Mouse (Mus musculus) CH12.LX (cell line): ENCODE data around the gene Msi2. TPM values are rescaled to one million over a fixed set of nuclear protein-coding genes. Genes with fewer than 3 reads are reported as not detected.
A peak's percentile ranks its signal among the peaks of the same experiment; 100 is the strongest.

Source experiments
- DNase-seq: peaks from one replicate; pipeline ENCODE4 v3.0.0-alpha.2; 2013; ENCODE audit errors: extremely low read depth
- H3K27ac ChIP-seq: 2 replicates; pipeline ENCODE4 v1.5.1; 2012; ENCODE audit warnings: low read depth, mild to moderate bottlenecking, control low read depth, moderate library complexity; ENCODE audit not compliant: insufficient read depth
- H3K27me3 ChIP-seq: replicated peaks from 2 replicates; pipeline ENCODE3; 2012; ENCODE audit warnings: inconsistent platforms
- H3K36me3 ChIP-seq, 2 experiments: replicated peaks in 1 of 2; 2 replicates each; pipeline versions ENCODE3 to v1.6.1; 2012; ENCODE audit warnings: inconsistent platforms in 1 of 2, low read length in 1 of 2, mild to moderate bottlenecking in 1 of 2, mixed read lengths in 1 of 2, moderate library complexity in 1 of 2; ENCODE audit not compliant: control insufficient read depth in 1 of 2, insufficient read depth in 1 of 2
- H3K4me1 ChIP-seq, 2 experiments: 2 replicates each; pipeline ENCODE4 v1.6.1; 2012; ENCODE audit warnings: inconsistent platforms in 1 of 2, moderate library complexity in 1 of 2; ENCODE audit not compliant: insufficient read depth in 2 of 2, control insufficient read depth in 1 of 2
- H3K4me2 ChIP-seq: 2 replicates; pipeline ENCODE4 v1.6.1; 2012; ENCODE audit warnings: low read depth, mild to moderate bottlenecking, control low read depth; ENCODE audit not compliant: poor library complexity, insufficient read depth, severe bottlenecking
- H3K4me3 ChIP-seq, 3 experiments: fragments of 150-350 bp in 1 of 3; sonication (generic) in 1 of 3; replicated peaks in 1 of 3; 2 replicates each; pipeline versions ENCODE3 to v1.5.1; 2011 to 2012; ENCODE audit warnings: low read depth in 2 of 3, low read length in 2 of 3, mild to moderate bottlenecking in 2 of 3, moderate library complexity in 2 of 3, control low read depth in 1 of 3, improper control_type of control experiment in 1 of 3, inconsistent platforms in 1 of 3, mixed read lengths in 1 of 3; ENCODE audit not compliant: poor library complexity in 1 of 3
- H3K79me2 ChIP-seq: replicated peaks from 2 replicates; pipeline ENCODE4 v1.6.1; 2012; ENCODE audit warnings: mild to moderate bottlenecking, moderate library complexity; ENCODE audit not compliant: control insufficient read depth, poor library complexity, insufficient read depth, severe bottlenecking; ENCODE audit errors: extremely low read depth
- H3K9ac ChIP-seq: 2 replicates; pipeline ENCODE4 v1.6.1; 2012; ENCODE audit warnings: low read depth, mild to moderate bottlenecking, control low read depth, moderate library complexity; ENCODE audit not compliant: insufficient read depth
- H3K9me3 ChIP-seq: replicated peaks from 2 replicates; pipeline ENCODE3; 2012; ENCODE audit warnings: low read length, inconsistent platforms, mixed read lengths
- MAFK ChIP-seq: IDR thresholded peaks from 2 replicates; pipeline ENCODE4 v1.6.1; 2011; ENCODE audit warnings: low read length, improper control_type of control experiment; ENCODE audit not compliant: insufficient replicate concordance
- MEF2A ChIP-seq: IDR thresholded peaks from 2 replicates; pipeline ENCODE4 v1.6.1; 2014; ENCODE audit warnings: low read depth, mild to moderate bottlenecking, inconsistent platforms, low read length, improper control_type of control experiment, borderline replicate concordance
- MXI1 ChIP-seq: IDR thresholded peaks from 2 replicates; pipeline ENCODE4 v1.6.1; 2011; ENCODE audit warnings: mild to moderate bottlenecking, low read depth, low read length, improper control_type of control experiment
- MYC ChIP-seq: IDR thresholded peaks from 2 replicates; pipeline ENCODE4 v1.6.1; 2011; ENCODE audit warnings: low read depth, mild to moderate bottlenecking, improper control_type of control experiment, low read length
- NELFE ChIP-seq: IDR thresholded peaks from 2 replicates; pipeline ENCODE4 v1.6.1; 2011; ENCODE audit warnings: low read depth, low read length, improper control_type of control experiment
- PAX5 ChIP-seq: IDR thresholded peaks from 2 replicates; pipeline ENCODE4 v1.6.1; 2012; ENCODE audit warnings: low read length, inconsistent platforms, mixed read lengths
- POLR2AphosphoS2 ChIP-seq: IDR thresholded peaks from 2 replicates; pipeline ENCODE4 v1.6.1; 2011; ENCODE audit warnings: low read depth, low read length, improper control_type of control experiment
- RAD21 ChIP-seq: IDR thresholded peaks from 2 replicates; pipeline ENCODE4 v1.6.1; 2011; ENCODE audit warnings: low read depth, mild to moderate bottlenecking, low read length, improper control_type of control experiment, moderate library complexity
- RCOR1 ChIP-seq: conservative IDR thresholded peaks from 2 replicates; pipeline ENCODE4 v1.6.1; 2012; ENCODE audit warnings: low read depth, mild to moderate bottlenecking, inconsistent platforms, low read length, improper control_type of control experiment
- SIN3A ChIP-seq: IDR thresholded peaks from 2 replicates; pipeline ENCODE4 v1.6.1; 2012; ENCODE audit warnings: low read length, improper control_type of control experiment, inconsistent platforms
- SMC3 ChIP-seq: IDR thresholded peaks from 2 replicates; pipeline ENCODE4 v1.6.1; 2011; ENCODE audit warnings: low read depth, low read length, improper control_type of control experiment
- UBTF ChIP-seq: IDR thresholded peaks from 2 replicates; pipeline ENCODE4 v1.6.1; 2012; ENCODE audit warnings: low read depth, mild to moderate bottlenecking, inconsistent platforms, low read length, improper control_type of control experiment, moderate library complexity
- USF2 ChIP-seq: conservative IDR thresholded peaks from 2 replicates; pipeline ENCODE4 v1.6.1; 2011; ENCODE audit warnings: low read depth, low read length, improper control_type of control experiment
- dilution Hi-C: fragments of 300-500 bp; cut with MboI; formaldehyde crosslinking; loops from 2 replicates; pipeline ENCODE4 v1.14.3; 2020; ENCODE audit warnings: low sequenced_read_pairs; ENCODE audit not compliant: extremely low pct_unique_long_range_greater_than_20kb, extremely low pct_ligation_motif_present
- in situ Hi-C: fragments of 300-500 bp; cut with MboI; formaldehyde crosslinking; loops from 3 replicates; pipeline ENCODE4 v1.14.3; 2019; ENCODE audit warnings: low sequenced_read_pairs, low pct_ligation_motif_present, low pct_unique_long_range_greater_than_20kb, mixed read lengths
- polyA plus RNA-seq: library from polyadenylated mRNA; unstranded; fragments of >175 nt; gene quantifications from 2 replicates; pipeline ENCODE4 v1.2.1, GENCODE M21; 2012; ENCODE audit warnings: low read depth; ENCODE audit not compliant: insufficient read length
- total RNA-seq, 2 experiments: library from RNA; depleted of rRNA; stranded (reverse); fragments of 300-350 nt in 1 of 2; fragments of >200 nt in 1 of 2; gene quantifications; 2 replicates each; pipeline ENCODE4 v1.2.3; 2012 to 2014

Msi2 gene
- total and polyA plus RNA-seq, 3 experiments = 40.3 to 73.1 (median 52.6) TPM

GRCm38 (mm10) chr11:88654391-88655213, 63.7 kb downstream of the Msi2 start:
- Histone ChIP-seq H3K27ac (no peak overlapping the region), H3K4me1 (peaks cover 8 to 23% of the 10 kb centered on the region in 2 experiments), H3K9me3 (no peaks in the 10 kb centered on the region), H3K9ac (no peak overlapping the region), H3K4me3 (no peak overlapping the region), H3K4me2 (no peak overlapping the region), H3K36me3 (peaks cover 18 to 84% of the 10 kb centered on the region in 2 experiments), H3K79me2 (peaks cover 10% of the 10 kb centered on the region), H3K27me3 (no peaks in the 10 kb centered on the region)
- in situ Hi-C loops = no loop called here
- no peak for DNase-seq
- TF ChIP-seq MXI1 (no peak), MEF2A (peak; percentile 77)
- dilution Hi-C loops = no loop called here

DNA sequence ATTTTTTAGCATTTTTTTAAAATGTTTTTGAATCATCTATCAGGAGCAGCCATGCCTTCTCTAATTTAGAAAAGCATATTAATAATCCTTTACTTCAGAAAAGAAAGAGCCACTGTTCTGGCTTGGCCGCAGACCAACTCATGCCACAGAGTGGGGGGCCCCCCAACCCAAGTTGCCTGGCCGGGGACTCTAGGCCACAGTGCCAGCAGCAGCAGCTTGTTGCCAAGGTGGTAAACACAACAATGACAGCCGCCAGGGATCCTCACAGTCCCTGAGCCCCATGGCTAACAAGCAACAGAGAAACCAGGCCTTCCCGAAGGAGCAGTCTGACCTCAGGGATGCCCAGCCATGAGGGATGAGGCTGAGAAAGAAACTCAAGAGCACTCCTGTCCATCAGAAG, 68.0 kb downstream of the Msi2 start:
- TF ChIP-seq USF2 (no peak), RCOR1 (no peak), PAX5 (no peak), NELFE (no peak), RAD21 (no peak)
- H3K79me2 ChIP-seq = peaks cover 10% of the 10 kb centered on the region
- H3K4me2 ChIP-seq = no peak overlapping the region
- H3K36me3 ChIP-seq = peaks cover 21 to 85% of the 10 kb centered on the region in 2 experiments
- H3K27me3 ChIP-seq = no peaks in the 10 kb centered on the region
- in situ Hi-C loops (no loop called here), dilution Hi-C loops (no loop called here)
- no peak overlapping the region for H3K9ac ChIP-seq
- no peak overlapping the region for H3K27ac ChIP-seq
- DNase-seq = no peak
- H3K4me3 ChIP-seq = no peak overlapping the region
- no peaks in the 10 kb centered on the region for H3K9me3 ChIP-seq
- H3K4me1 ChIP-seq = peaks cover 12 to 36% of the 10 kb centered on the region in 2 experiments

DNA sequence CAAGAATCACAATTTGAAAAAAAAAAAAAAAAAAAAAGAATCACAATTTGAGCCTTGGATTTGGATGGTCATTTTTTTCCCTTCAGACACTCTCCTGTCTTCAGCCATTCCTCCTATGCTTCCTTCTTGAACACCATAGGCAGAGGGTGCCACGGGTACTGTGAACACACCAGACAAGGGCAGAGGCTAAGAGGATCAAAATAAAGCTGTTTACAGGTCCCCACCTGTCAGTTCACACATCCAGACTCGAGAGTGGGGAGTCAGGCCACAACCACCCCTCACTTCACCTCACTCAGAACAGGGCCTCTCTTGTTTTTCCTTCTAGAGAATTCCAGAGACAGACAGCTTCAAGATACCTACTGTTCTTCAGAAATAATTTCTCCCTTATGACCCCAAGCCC, 69.3 kb downstream of the Msi2 start:
- Histone ChIP-seq H3K9me3 (no peaks in the 10 kb centered on the region), H3K36me3 (peaks cover 19 to 85% of the 10 kb centered on the region in 2 experiments), H3K4me3 (no peak overlapping the region), H3K9ac (no peak overlapping the region), H3K27me3 (no peaks in the 10 kb centered on the region), H3K4me1 (peaks cover 4 to 33% of the 10 kb centered on the region in 2 experiments), H3K4me2 (no peak overlapping the region), H3K79me2 (peaks cover 10% of the 10 kb centered on the region), H3K27ac (no peak overlapping the region)
- in situ Hi-C loops = no loop called here
- TF ChIP-seq POLR2AphosphoS2 (no peak), SMC3 (no peak), UBTF (no peak), RAD21 (no peak), MYC (no peak), MAFK (no peak), SIN3A (no peak), USF2 (no peak), RCOR1 (no peak)
- DNase-seq = no peak
- dilution Hi-C loops = no loop called here
